Mouse (Mus musculus) cortical plate, adult 2 months (tissue): Measurements from ENCODE around the gene Lrp6.

ENCODE experiments used
- CTCF ChIP-seq: fragments of 200-500 bp; IDR thresholded peaks from 2 replicates; pipeline ENCODE4 v1.5.1; 2011; ENCODE audit warnings: mild to moderate bottlenecking, control low read depth, low read length; ENCODE audit not compliant: insufficient read depth; ENCODE audit errors: extremely low read depth
- POLR2A ChIP-seq: fragments of 200-500 bp; IDR thresholded peaks from 2 replicates; pipeline ENCODE4 v1.6.1; 2011; ENCODE audit warnings: mild to moderate bottlenecking, low read length, control low read depth; ENCODE audit not compliant: insufficient read depth; ENCODE audit errors: extremely low read depth

GRCm38 (mm10) chr6:134526821-134527595 is 39.8 kb downstream of the Lrp6 start:
- TF ChIP-seq POLR2A, result no peak
- no peak for TF ChIP-seq CTCF
